Mouse (Mus musculus): ENCODE results near the gene Pdlim4. TPM values are rescaled to one million over a fixed set of nuclear protein-coding genes. Genes with fewer than 3 reads are reported as not detected.
A peak's percentile ranks its signal among the peaks of the same experiment; 100 is the strongest.

Pdlim4 gene
- polyA plus RNA-seq, 1 experiment from 2014 or later = 23.7 TPM

GRCm38 (mm10) chr11:54066400-54066799, 2.4 kb downstream of the Pdlim4 start:
- Histone ChIP-seq H3K4me1 (replicated peaks) (peaks cover 28% of the 10 kb centered on the region), H3K36me3 (no peaks in the 10 kb centered on the region), H3K4me2 (replicated peaks) (no peak overlapping the region), H3K9me3 (no peaks in the 10 kb centered on the region), H3K27ac (no peak overlapping the region), H3K9ac (replicated peaks) (no peak overlapping the region), H3K4me3 (replicated peaks) (no peak overlapping the region), H3K27me3 (peaks cover 9% of the 10 kb centered on the region)
- 92% methylated on average over 5 of the region's 5 CpGs for WGBS
- no peak for ATAC-seq

GRCm38 (mm10) chr11:54065915-54066178, 3.0 kb downstream of the Pdlim4 start:
- ATAC-seq = no peak
- WGBS = 93% methylated on average over 4 of the region's 4 CpGs
- H3K27ac ChIP-seq = no peak overlapping the region

GRCm38 (mm10) chr11:54065106-54065914, 3.5 kb downstream of the Pdlim4 start:
- Histone ChIP-seq H3K27ac (no peak overlapping the region), H3K36me3 (no peaks in the 10 kb centered on the region), H3K27me3 (peaks cover 9% of the 10 kb centered on the region), H3K4me2 (replicated peaks) (no peak overlapping the region), H3K4me1 (replicated peaks) (peaks cover 31% of the 10 kb centered on the region), H3K9me3 (no peaks in the 10 kb centered on the region), H3K4me3 (replicated peaks) (no peak overlapping the region), H3K9ac (replicated peaks) (no peak overlapping the region)
- ATAC-seq = no peak
- 96% methylated on average over 12 of the region's 12 CpGs for WGBS

More at GRCm38 (mm10) chr11:54065915-54066178, 3.0 kb downstream of the Pdlim4 start:
- Histone ChIP-seq H3K4me1 (replicated peaks) (peaks cover 28% of the 10 kb centered on the region), H3K9me3 (no peaks in the 10 kb centered on the region), H3K4me2 (replicated peaks) (no peak overlapping the region), H3K4me3 (replicated peaks) (no peak overlapping the region), H3K27me3 (peaks cover 9% of the 10 kb centered on the region), H3K36me3 (no peaks in the 10 kb centered on the region), H3K9ac (replicated peaks) (no peak overlapping the region)

- no peaks in the 10 kb centered on the region for H3K36me3 ChIP-seq
- no peak overlapping the region for H3K27ac ChIP-seq
- no peak overlapping the region for H3K4me3 ChIP-seq (replicated peaks)
- H3K9me3 ChIP-seq = no peaks in the 10 kb centered on the region
- H3K27me3 ChIP-seq = peaks cover 9% of the 10 kb centered on the region
- no peak overlapping the region for H3K9ac ChIP-seq (replicated peaks)
- no peak overlapping the region for H3K4me2 ChIP-seq (replicated peaks)
- no peak for ATAC-seq
- 76% methylated on average over 3 of the region's 3 CpGs for WGBS
- peaks cover 33% of the 10 kb centered on the region for H3K4me1 ChIP-seq (replicated peaks)
Measured at GRCm38 (mm10) chr11:54064412-54064978, 4.3 kb downstream of the Pdlim4 start.

GRCm38 (mm10) chr11:54063472-54063775, 5.4 kb downstream of the Pdlim4 start:
- Histone ChIP-seq H3K9ac (replicated peaks) (no peak overlapping the region), H3K9me3 (no peaks in the 10 kb centered on the region), H3K4me3 (replicated peaks) (no peak overlapping the region), H3K4me2 (replicated peaks) (no peak overlapping the region), H3K4me1 (replicated peaks) (peaks cover 39% of the 10 kb centered on the region), H3K27ac (no peak overlapping the region), H3K36me3 (no peaks in the 10 kb centered on the region), H3K27me3 (peaks cover 6% of the 10 kb centered on the region)
- ATAC-seq = no peak
- WGBS = 90% methylated on average over 10 of the region's 10 CpGs

GRCm38 (mm10) chr11:54062753-54063471, 5.9 kb downstream of the Pdlim4 start:
- Histone ChIP-seq H3K4me2 (replicated peaks) (no peak overlapping the region), H3K4me3 (replicated peaks) (no peak overlapping the region), H3K27me3 (peaks cover under 1% of the 10 kb centered on the region), H3K9ac (replicated peaks) (no peak overlapping the region), H3K36me3 (no peaks in the 10 kb centered on the region), H3K27ac (no peak overlapping the region), H3K9me3 (no peaks in the 10 kb centered on the region), H3K4me1 (replicated peaks) (peaks cover 39% of the 10 kb centered on the region)
- WGBS = 75% methylated on average over 9 of the region's 9 CpGs
- ATAC-seq = no peak

- H3K27me3 ChIP-seq = no peaks in the 10 kb centered on the region
- H3K4me2 ChIP-seq (replicated peaks) = no peak overlapping the region
- no peak for ATAC-seq
- 0 out of 2 replicates have a peak overlapping the region, but pooled peaks have one; percentile 15 for H3K27ac ChIP-seq
- peaks cover 39% of the 10 kb centered on the region for H3K4me1 ChIP-seq (replicated peaks)
- H3K9ac ChIP-seq (replicated peaks) = no peak overlapping the region
- H3K4me3 ChIP-seq (replicated peaks) = no peak overlapping the region
- whole genome bisulfite sequencing = 82% methylated on average over 12 of the region's 12 CpGs
- no peaks in the 10 kb centered on the region for H3K9me3 ChIP-seq
- no peaks in the 10 kb centered on the region for H3K36me3 ChIP-seq
Measured at GRCm38 (mm10) chr11:54062086-54062752, 6.6 kb downstream of the Pdlim4 start.

- H3K27ac ChIP-seq = no peak overlapping the region
- peaks cover 34% of the 10 kb centered on the region for H3K4me1 ChIP-seq (replicated peaks)
- no peak overlapping the region for H3K4me3 ChIP-seq (replicated peaks)
- no peak for ATAC-seq
- no peak overlapping the region for H3K9ac ChIP-seq (replicated peaks)
- H3K9me3 ChIP-seq = no peaks in the 10 kb centered on the region
- no peaks in the 10 kb centered on the region for H3K36me3 ChIP-seq
- 65% methylated on average over 9 of the region's 9 CpGs for WGBS
- H3K4me2 ChIP-seq (replicated peaks) = no peak overlapping the region
- H3K27me3 ChIP-seq = no peaks in the 10 kb centered on the region
Measured at GRCm38 (mm10) chr11:54060316-54060715, 8.5 kb downstream of the Pdlim4 start.

- H3K4me2 ChIP-seq (replicated peaks) = no peak overlapping the region
- H3K27me3 ChIP-seq = no peaks in the 10 kb centered on the region
- peaks cover 34% of the 10 kb centered on the region for H3K4me1 ChIP-seq (replicated peaks)
- no peak for ATAC-seq
- H3K27ac ChIP-seq = no peak overlapping the region
- no peaks in the 10 kb centered on the region for H3K9me3 ChIP-seq
- no peak overlapping the region for H3K9ac ChIP-seq (replicated peaks)
- H3K4me3 ChIP-seq (replicated peaks) = no peak overlapping the region
- WGBS = 47% methylated on average over 1 of the region's 1 CpGs
- H3K36me3 ChIP-seq = no peaks in the 10 kb centered on the region
Measured at GRCm38 (mm10) chr11:54059526-54059925, 9.3 kb downstream of the Pdlim4 start.

GRCm38 (mm10) chr11:54058643-54059042, 10.2 kb downstream of the Pdlim4 start:
- H3K9ac ChIP-seq (replicated peaks) = 0 out of 2 replicates have a peak overlapping the region, but pooled peaks have one; percentile 16
- H3K4me3 ChIP-seq (replicated peaks) = no peak overlapping the region
- ATAC-seq = peak; percentile 51
- H3K36me3 ChIP-seq = no peaks in the 10 kb centered on the region
- WGBS = 2% methylated on average over 6 of the region's 6 CpGs
- no peaks in the 10 kb centered on the region for H3K27me3 ChIP-seq
- peak overlapping the region; percentile 64 for H3K27ac ChIP-seq
- H3K9me3 ChIP-seq = no peaks in the 10 kb centered on the region
- peaks cover 34% of the 10 kb centered on the region for H3K4me1 ChIP-seq (replicated peaks)
- H3K4me2 ChIP-seq (replicated peaks) = no peak overlapping the region

- no peak overlapping the region for H3K4me3 ChIP-seq (replicated peaks)
- peak overlapping the region; percentile 64 for H3K27ac ChIP-seq
- 0 out of 2 replicates have a peak overlapping the region, but pooled peaks have one; percentile 16 for H3K9ac ChIP-seq (replicated peaks)
- 32% methylated on average over 10 of the region's 10 CpGs for WGBS
- H3K27me3 ChIP-seq = no peaks in the 10 kb centered on the region
- H3K4me2 ChIP-seq (replicated peaks) = no peak overlapping the region
- H3K9me3 ChIP-seq = no peaks in the 10 kb centered on the region
- H3K36me3 ChIP-seq = no peaks in the 10 kb centered on the region
- ATAC-seq = peak; percentile 64
- H3K4me1 ChIP-seq (replicated peaks) = peaks cover 34% of the 10 kb centered on the region
Measured at GRCm38 (mm10) chr11:54058056-54058617, 10.7 kb downstream of the Pdlim4 start.

- H3K27ac ChIP-seq = no peak overlapping the region
- H3K4me2 ChIP-seq (replicated peaks) = no peak overlapping the region
- ATAC-seq = no peak
- H3K36me3 ChIP-seq = no peaks in the 10 kb centered on the region
- peaks cover 31% of the 10 kb centered on the region for H3K4me1 ChIP-seq (replicated peaks)
- H3K4me3 ChIP-seq (replicated peaks) = no peak overlapping the region
- no peak overlapping the region for H3K9ac ChIP-seq (replicated peaks)
- no peaks in the 10 kb centered on the region for H3K27me3 ChIP-seq
- WGBS = 40% methylated on average over 2 of the region's 2 CpGs
- no peaks in the 10 kb centered on the region for H3K9me3 ChIP-seq
Measured at GRCm38 (mm10) chr11:54057428-54057827, 11.4 kb downstream of the Pdlim4 start.
